Mouse (Mus musculus) right cerebral cortex, postnatal 36 days (tissue): ENCODE results near the gene Arih1.
"Not testable (repeated sequence)": the region's sequence is repeated elsewhere in the genome, so short reads cannot be mapped to it uniquely, and the experiment has no call there.

ENCODE experiments used
- DNase-seq, 2 experiments: peaks; one replicate each; pipeline ENCODE4 v3.0.0; 2022; ENCODE audit warnings: low spot score in 2 of 2, mixed read lengths in 1 of 2

Gene Arih1

DNA sequence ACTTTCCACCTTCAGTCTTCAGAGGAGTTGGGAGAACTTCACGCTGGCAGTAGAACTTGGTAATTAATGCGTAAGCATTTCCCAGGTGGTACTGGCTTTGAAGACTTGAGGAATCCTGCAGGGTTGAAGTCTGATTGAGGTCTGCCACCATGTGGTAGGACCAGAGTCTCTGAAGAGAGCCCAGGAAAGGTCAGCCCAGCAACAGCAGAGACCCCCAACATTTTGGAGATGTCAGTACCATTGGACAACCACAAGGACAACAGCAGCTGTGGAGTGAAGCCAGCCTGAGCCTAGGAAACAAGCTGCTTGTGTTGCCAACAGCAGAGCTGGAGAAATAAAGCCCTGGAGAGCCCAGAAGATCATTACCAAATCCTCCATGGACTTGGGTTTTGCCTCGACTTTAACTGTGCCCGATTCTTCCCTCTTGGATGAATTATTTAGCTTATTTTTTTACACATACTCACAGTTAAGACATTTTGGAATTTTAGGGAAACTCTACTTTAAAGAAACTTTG lies 27.4 kb downstream of the Arih1 start:
- no peak for DNase-seq

DNA sequence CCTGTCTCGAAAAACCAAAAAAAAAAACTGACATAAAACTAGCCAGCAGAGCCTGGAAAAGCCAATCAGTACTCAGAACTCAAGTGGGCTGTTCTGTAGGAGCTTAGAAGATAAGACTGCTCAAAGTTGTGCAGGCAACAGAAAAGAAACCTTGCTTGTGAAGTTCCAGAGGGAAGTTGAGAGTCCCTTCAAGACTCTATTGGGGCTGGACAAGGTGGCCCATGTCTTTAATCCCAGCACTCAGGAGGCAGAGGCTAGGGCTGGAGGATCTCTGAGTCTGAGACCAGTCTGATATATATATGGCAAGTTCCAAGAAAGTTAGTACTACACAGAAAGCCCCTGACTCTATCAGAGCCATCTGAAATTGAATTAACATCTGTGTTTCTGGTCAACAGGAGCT lies 28.0 kb downstream of the Arih1 start:
- DNase-seq = no peak

DNA sequence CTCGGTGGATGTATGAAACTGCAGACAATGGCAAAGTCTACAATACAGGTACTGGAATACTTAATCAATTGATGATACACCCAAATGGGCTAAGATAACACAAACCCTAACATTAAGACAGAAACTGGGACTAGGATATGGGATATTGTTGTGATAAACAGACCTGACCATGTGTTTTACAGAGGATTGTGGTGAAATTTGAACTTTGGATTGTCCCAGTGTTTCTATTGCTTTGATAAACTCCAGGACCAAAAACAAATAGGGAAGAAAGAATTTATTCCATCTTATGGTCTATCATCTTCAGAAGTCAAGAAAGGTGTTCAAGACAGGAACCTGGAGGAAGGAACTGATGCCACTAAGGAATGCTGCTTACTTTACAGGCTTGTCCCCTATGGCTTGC lies 28.7 kb downstream of the Arih1 start:
- DNase-seq = no peak

DNA sequence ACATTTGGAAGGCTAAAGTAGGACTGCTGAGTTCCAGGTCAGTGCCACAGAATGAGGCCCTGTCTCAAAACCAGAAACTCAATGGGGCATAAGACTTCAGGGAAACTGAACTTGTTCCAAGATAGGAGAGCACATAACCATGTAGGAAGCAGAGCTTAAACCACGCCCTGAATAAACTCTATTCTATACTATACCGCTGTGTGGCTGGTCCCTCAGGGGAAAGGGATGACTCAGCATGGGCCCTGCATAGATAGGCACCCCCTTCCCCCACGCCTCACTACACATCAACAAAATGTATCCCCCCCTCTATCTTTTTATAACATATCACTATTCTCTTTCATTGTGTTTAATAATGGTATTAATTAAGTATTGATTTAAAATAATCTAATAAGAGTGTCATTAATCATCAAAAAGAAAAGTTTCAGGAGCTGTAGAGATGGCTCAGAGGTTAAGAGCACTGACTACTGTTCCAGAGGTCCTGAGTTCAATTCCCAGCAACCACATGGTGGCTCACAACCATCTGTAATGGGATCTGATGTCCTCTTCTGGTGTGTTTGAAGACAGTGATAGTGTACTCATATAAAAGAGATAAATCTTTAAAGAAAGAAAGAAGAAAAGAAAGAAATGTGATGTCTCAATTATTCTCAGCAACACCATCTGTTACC lies 30.9 kb downstream of the Arih1 start:
- DNase-seq = no peak

DNA sequence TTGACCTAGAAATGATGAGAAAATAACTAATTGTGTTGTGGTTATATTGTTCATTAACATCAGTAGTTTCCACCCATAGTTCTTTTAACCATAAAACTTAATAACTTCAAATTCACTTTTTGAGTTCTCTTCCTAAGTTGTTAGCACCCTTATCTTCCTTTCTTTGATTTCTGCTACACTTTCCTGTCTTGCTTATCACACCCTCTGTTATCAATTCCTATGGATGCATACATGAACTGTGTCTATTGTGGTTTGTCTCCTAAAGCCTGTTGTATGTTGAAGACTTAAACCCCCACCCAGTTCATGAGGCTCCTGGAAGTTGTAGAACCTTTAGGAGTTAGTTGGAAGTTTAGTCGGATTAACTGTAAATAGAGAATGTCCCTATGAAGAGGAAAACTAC lies 52.7 kb downstream of the Arih1 start:
- no peak for DNase-seq

DNA sequence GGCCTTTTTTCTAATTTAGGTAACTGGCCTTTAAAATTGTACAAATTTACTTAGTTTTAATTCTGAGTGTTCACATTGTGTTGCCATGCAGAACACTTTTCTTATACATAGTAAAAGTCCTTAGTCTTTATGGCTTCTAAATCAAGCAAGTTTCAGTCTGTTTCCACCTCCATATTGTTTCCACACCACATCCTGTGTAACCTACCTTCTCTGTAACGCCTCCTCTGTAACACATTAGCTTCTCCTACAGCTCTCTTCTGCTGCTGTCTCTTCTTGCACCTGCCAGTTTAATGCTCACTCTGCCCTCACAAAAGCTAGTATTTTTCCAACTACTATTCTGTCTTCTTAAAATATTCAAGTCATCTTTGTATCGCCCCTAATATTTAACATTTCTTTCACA lies 54.8 kb downstream of the Arih1 start:
- DNase-seq = peak in 1 of 2 experiments; percentile 18

DNA sequence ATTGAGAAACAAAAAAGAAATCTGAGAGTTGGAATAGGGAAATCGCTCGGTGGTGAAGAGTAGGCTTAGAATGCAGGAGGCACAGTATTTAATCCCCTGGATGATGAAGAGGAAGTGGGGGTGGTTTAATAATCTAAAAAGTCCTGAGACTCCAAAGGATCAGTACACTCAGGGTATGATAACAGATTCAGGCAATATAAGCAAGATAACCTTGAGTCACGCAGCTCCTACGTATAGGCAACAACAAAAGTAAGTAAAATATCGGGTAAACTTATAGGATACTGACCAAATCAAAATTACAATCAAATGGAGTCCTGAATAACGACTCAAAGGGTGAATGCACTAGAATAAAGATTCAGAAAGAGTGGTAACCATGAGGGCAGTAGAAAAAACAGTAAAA lies 65.9 kb downstream of the Arih1 start:
- no peak for DNase-seq

DNA sequence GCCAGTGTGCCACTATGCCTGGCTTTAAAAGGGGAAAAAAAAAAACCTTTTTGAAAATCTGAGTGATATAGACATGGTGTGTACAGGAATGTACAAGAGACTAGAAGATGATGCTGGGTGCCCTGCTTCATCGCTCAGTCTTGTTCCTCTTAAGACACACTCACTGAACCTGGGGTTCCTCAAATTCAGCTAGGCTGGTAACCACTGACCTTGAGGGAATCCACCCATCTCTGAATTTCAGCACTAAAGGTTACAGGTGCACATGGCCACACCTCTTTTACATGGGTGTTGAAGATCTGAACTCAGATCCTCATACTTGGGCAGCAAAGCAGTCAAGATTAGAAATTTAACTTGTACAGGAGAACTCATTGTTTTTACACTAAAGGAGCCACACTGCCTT lies 79.1 kb downstream of the Arih1 start:
- DNase-seq = no peak

DNA sequence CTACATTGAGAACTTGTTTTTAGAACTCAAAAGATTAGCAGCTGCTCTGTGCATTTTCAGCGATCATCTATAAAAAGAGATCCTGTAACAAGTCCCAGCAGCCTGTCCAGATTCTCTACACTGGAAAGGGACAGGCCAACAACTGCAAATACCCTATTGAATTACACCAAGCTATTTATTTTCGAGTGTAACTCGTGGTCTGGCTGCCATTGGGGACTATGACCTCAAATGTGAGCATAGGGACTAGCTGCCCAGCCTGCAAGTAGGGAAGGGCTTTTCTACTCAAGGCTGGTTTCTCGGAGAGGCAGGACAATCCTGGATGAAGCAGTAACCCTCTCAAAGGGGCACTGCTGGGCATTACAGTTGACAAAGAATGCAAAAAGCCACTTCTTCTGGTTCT lies 97.3 kb downstream of the Arih1 start:
- no peak for DNase-seq

DNA sequence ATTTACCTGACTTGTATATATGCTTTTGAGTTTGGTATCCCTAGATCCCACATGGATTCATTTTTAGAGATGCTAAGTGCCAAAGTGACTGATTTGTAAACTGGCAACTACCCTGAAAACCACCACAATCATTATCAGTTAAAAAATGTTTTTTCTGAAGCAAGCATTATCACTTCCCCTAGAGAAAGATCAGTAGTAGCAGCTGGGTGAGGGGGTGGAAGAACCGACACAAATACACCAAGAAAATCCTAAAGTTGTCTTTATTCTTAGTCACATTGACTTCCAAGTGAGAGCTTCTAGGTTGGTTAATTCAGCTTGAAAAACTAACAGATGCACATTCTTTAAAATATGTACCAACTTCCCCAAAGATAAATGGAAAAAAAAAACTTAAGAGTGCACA lies 98.1 kb downstream of the Arih1 start:
- peak; percentile 26 to 32 for DNase-seq

DNA sequence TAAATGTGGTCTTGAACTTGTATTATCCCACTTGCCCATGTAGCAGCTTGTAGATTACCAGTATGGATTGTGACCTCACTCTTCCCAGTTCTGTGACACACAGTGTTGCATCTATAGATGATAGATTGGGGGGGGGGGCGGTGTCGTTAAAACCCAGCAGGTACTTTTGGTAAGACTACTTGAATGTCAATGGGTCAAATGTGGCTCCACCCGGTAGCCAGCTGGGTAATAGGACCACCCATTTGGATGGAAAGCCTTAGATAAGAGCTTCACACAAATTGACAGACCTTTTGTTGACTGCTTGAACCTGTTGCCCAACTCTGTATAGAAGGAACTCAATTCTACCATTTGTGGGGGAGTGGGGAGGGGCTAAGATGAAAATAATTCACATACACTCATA lies 99.0 kb downstream of the Arih1 start:
- DNase-seq = no peak

DNA sequence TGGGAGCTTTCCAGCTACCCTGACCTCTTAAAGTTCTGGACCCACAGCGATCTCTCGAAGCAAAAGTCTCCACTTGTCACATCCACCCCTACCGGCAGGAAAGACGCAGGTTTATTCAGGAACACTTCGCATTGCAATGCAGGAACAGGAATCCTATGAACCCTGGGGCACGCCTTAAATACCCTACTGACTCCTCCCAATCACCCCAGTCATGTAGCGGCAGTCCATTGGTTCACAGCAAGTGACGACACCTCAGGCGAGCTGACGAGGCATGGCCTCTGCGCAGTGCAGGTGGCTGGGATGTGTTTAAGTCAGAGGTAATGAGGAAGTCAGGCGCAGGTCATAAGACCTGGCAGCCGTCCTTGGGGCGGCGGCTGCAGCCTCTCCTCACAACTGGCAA lies 110.8 kb downstream of the Arih1 start:
- no peak for DNase-seq

DNA sequence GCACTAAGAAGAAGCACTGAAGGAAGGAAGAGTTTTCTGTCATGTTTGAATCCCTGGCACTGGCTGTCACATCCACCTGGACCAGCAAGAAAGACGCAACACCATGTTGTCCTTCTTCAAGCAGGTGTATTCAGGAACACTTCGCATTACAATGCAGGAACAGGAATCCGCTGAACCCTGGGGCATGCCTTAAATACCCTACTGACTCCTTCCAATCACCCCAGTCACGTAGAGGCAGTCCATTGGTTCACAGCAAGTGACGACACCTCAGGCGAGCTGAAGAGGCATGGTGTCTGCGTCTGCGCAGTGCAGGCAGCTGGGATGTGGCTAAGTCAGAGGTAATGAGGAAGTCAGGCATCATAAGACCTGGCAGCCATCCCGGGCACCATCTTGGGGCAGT lies 116.8 kb downstream of the Arih1 start:
- DNase-seq = no peak

DNA sequence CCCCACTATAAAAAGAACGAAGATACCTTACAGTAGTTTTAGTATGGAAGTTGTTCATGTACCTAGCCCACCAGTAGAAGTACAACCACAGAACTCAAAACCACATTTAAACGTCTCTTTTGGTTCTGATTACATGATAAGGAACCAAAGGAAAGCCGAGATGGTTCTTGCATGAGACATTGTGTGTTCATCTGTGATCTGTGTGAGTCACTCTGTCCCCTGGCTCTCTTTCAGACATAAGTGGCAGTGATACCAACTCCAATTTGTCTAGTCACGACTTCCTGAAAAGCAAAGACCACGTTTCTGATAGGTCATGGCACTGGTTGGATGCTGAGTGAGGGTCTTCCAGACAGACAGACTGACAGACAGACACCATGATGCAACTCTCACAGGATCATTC lies 117.2 kb downstream of the Arih1 start:
- DNase-seq = no peak

DNA sequence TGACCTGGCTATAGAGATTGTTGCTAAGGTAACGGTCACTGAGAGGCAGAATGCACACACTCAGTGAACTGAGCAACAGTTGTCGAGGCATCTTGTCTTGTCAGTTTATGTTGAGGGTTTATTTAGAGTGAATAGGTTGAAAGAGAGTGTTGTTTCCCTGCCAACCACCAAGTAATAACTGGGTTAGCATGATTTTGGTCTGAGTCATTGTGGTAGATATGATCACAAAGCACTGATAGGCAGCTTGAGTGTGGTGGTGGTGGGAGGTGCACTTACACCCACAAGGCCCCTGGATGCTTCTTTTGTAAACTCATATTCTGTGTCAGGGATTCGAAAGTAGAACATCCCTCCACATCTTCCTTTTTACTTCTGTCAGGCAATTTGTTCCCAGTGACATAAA lies 125.9 kb downstream of the Arih1 start:
- DNase-seq = not testable (repeated sequence)

DNA sequence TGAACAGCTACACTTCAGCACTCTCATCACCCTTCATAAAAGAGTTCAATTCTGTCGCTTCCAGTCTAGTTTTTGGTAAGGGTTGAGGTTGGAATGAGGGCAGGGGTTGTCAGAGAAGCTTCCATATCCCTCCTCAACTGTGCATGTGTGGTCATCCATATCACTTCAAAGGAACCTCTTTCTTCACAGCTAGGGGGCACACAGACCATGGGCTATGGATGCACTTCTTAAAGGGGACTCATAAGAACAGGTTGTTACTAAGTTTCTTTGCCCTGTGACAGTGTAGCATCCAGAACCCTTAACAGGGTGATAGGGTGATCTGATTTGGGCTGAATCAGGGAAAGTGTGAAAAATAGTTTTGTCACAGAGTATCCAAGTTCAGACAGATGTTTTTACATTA lies 128.4 kb downstream of the Arih1 start:
- not testable (repeated sequence) for DNase-seq

DNA sequence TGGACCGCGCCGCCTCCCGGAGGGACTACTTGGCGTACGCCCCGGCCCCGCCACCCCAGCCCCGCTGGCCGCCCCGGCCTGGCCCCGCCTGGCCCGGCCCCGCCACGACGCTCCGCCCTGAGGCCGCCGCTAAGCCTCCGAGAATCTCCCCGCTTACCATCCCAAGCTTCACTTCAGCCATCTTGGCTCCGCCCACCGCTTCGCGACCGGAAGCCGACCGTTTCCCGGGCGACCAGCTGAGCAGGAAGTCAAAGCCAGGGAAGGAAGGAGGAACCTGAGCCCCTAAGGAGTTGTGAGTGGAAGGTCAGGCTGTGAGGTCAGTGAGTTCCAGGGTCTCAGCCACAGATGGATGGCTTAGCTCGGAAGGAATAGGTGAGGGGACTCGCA lies 133.2 kb downstream of the Arih1 start, which contains the start of gene Bbs4:
Bbs4 (minus strand) TSS at position 256 of the 387 bp plus-strand sequence.
- DNase-seq = peak; percentile 79 to 81

DNA sequence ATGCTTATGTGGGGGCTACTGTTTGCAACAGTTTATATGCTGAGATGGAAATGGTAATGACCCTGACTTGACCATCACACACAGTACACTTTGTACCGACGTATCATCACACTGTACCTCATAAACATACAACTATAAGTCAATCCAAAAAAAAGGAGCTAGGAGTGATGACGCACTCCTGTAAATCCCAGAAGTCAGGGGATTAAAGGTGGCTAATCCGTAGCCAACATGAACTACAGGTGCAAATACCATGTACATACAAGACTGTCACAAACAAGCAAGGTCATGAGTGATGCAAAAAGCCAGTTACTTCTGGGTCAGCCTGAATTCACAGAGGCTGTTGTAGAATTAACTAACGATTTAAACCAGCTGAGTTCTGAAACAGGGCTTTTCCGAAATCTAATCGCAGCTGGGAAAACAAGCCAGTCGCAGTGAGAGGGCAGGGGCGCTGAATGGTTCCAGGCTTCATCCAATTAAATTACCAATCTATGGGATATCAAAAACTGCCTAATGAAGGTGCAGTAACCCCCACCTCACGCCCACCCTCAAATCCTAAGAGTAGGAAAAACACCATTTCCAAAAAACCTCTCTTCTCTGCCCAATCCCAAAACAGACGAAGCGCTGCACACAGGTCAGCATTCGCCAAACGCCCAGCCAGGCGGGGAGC lies 133.7 kb downstream of the Arih1 start:
- DNase-seq = no peak

DNA sequence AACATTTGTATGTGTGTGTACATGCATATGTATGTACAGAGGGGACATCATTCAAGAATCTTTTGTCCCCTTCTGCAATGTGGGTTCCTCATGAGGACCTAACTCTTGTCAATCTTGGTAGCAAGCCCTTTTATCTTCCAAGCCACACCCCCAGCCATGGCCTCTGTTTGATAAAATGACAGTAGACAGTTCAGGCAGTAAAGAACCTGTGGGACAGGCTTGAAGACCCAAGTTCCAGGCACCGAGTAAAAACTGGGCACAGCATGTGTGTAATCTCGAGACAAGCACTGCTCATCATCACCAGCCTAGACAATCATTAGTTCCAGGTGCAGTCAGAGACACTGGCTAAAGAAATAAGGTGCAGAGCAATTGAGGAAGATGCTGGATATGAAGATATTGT lies 140.2 kb downstream of the Arih1 start:
- no peak for DNase-seq

DNA sequence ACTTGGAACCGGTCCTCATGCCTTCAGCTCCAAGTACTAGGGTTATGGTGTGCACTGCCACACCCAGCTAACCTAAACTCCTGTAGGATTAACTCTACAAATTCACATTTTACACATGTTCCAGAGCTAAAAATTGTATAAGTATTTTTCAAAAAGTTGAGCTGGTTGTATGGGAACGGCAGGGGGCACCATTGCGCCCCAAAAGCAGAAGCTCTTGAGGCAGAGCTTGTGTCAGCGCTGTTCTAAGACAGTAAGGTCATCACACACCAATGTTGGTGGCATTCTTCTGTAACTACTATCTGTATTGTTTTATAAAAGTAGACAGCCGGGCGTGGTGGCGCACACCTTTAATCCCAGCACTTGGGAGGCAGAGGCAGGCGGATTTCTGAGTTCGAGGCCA lies 146.4 kb downstream of the Arih1 start:
- no peak for DNase-seq

DNA sequence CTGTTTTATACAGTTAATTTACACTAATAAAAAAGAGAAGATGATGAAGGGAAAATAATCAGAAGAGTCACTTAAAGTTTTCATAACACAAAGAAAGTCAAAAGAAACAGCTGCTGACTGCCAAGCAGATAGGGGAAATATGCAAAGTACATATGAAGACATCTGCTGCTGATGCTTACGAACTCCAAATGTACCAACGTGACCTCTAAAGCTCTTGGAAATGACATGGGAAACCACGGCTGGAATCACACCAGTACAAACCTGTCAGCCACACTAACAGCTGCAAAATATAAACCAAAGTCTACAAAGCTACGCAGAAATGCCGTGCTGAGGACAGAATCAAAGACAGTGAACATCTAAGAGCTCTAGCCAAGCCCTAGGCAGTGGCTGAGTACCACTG lies 147.3 kb downstream of the Arih1 start:
- no peak for DNase-seq

DNA sequence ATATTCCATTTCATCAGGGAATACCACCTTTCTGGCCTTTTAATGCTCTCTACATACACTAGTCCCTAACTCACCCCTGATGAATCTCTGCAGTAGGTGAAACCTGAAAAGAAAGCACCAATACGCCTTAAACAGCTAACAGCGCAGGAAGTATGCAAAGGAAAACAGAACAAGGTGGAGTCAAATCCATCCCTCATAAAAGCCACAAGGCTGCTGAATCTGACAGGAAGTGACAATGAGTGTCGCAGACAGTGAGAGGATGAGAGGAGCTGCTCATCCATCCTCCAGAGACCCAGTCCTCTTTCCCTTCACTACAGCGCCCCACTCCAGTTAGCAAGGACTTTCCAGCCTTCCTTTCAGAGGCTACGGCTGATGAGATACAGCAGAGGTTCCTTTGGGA lies 148.0 kb downstream of the Arih1 start:
- DNase-seq = no peak
